Mouse (Mus musculus) kidney, adult 11 months (tissue): ENCODE measurements around the gene Mok.

Experiments
- DNase-seq: peaks from one replicate; pipeline ENCODE4 v3.0.0; 2022

The Mok gene

GRCm38 (mm10) chr12:110846191-110846765 is 5.5 kb upstream of the Mok start:
- no peak for DNase-seq

- peak; percentile 95 for DNase-seq
These were observed 4.6 kb upstream of the Mok start for GRCm38 (mm10) chr12:110845131-110845880.

GRCm38 (mm10) chr12:110844227-110845130 is 3.7 kb upstream of the Mok start:
- no peak for DNase-seq

GRCm38 (mm10) chr12:110843194-110844048 is 2.7 kb upstream of the Mok start:
- DNase-seq, result peak; percentile 78

GRCm38 (mm10) chr12:110841731-110842493 is 1.2 kb upstream of the Mok start:
- DNase-seq, result no peak

- DNase-seq, result no peak
These were observed 2.9 kb downstream of the Mok start for GRCm38 (mm10) chr12:110837850-110838249.

GRCm38 (mm10) chr12:110837192-110837841 is 3.4 kb downstream of the Mok start:
- DNase-seq, result peak; percentile 73

- DNase-seq, result no peak
These were observed 4.0 kb downstream of the Mok start for GRCm38 (mm10) chr12:110836729-110837128.

- no peak for DNase-seq
These were observed 5.6 kb downstream of the Mok start for GRCm38 (mm10) chr12:110835182-110835581.

- no peak for DNase-seq
These were observed 10.3 kb downstream of the Mok start for GRCm38 (mm10) chr12:110830293-110831024.

GRCm38 (mm10) chr12:110828908-110829307 is 11.8 kb downstream of the Mok start:
- no peak for DNase-seq

- DNase-seq, result no peak
These were observed 18.4 kb downstream of the Mok start for GRCm38 (mm10) chr12:110822366-110822765.

- DNase-seq, result no peak
These were observed 19.0 kb downstream of the Mok start for GRCm38 (mm10) chr12:110821787-110822186.

GRCm38 (mm10) chr12:110819367-110819766 is 21.4 kb downstream of the Mok start:
- no peak for DNase-seq

- no peak for DNase-seq
These were observed 23.9 kb downstream of the Mok start for GRCm38 (mm10) chr12:110816833-110817232.

- no peak for DNase-seq
These were observed 25.8 kb downstream of the Mok start for GRCm38 (mm10) chr12:110814924-110815323.

GRCm38 (mm10) chr12:110813624-110814023 is 27.1 kb downstream of the Mok start:
- DNase-seq, result no peak

GRCm38 (mm10) chr12:110813132-110813531 is 27.6 kb downstream of the Mok start:
- DNase-seq, result no peak

- no peak for DNase-seq
These were observed 31.9 kb downstream of the Mok start for GRCm38 (mm10) chr12:110808848-110809247.

- DNase-seq, result no peak
These were observed 32.3 kb downstream of the Mok start for GRCm38 (mm10) chr12:110808430-110808829.
